27 mouse cellular contexts compared by ENCODE assay signal in genomic region chr8:13513556-13514370, GRCm38 (mm10). TPM values are rescaled to one million over a fixed set of nuclear protein-coding genes. Genes with fewer than 3 reads are reported as not detected.
DNase-seq lines count a peak whose midpoint lies in the region; ATAC-seq and TF ChIP-seq lines count a peak whose summit lies in the region.
"Had no signal": no experiment of that assay in that cellular context is flagged by ENCODE, and none has a peak within 500 bp of the region (broad histone marks: within the 10 kb centered on the region; RNA-seq: fewer than 3 reads in every experiment).

No protein-coding gene starts in this region.

- no peak for ATAC-seq in liver, embryonic 12.5 days
- ATAC-seq in liver, postnatal 0 days: peak; percentile 94
- ATAC-seq in Patski: peak; percentile 6
- no peak for ATAC-seq in stomach, postnatal 0 days (ENCODE audit: low FRiP score, low TSS enrichment)
- ATAC-seq: activated CD4-positive, CD25-positive, alpha-beta regulatory T cell, adult 4 months; forebrain, embryonic 13.5 days; forebrain, embryonic 15.5 days had no signal

- H3K27ac ChIP-seq in liver, adult 2 months (replicated peaks; ENCODE audit: insufficient read depth, low read depth, low read length): no peak overlapping the region
- no peak overlapping the region for H3K27ac ChIP-seq in liver, embryonic 12.5 days
- H3K27ac ChIP-seq in liver, postnatal 0 days (ENCODE audit: low read depth): no peak overlapping the region
- H3K27ac ChIP-seq in stomach, postnatal 0 days (replicated peaks): no peak overlapping the region
- H3K27ac ChIP-seq: embryonic facial prominence, embryonic 10.5 days; embryonic facial prominence, embryonic 12.5 days; forebrain, embryonic 13.5 days; forebrain, embryonic 15.5 days had no signal

- POLR2A ChIA-PET in Patski (lab: Charles Lee): no interaction called here

- H3K9me3 ChIP-seq in liver, embryonic 12.5 days (replicated peaks): no peaks in the 10 kb centered on the region
- H3K9me3 ChIP-seq in liver, postnatal 0 days (ENCODE audit: low read length): no peaks in the 10 kb centered on the region
- no peaks in the 10 kb centered on the region for H3K9me3 ChIP-seq in stomach, postnatal 0 days (ENCODE audit: control insufficient read depth, low read length)
- H3K9me3 ChIP-seq: embryonic facial prominence, embryonic 10.5 days; embryonic facial prominence, embryonic 12.5 days; forebrain, embryonic 13.5 days; forebrain, embryonic 15.5 days had no signal

- H3K9ac ChIP-seq in liver, adult 2 months (ENCODE audit: low read depth, low read length): no peak overlapping the region
- H3K9ac ChIP-seq in liver, embryonic 12.5 days: no peak overlapping the region
- no peak overlapping the region for H3K9ac ChIP-seq in liver, postnatal 0 days (replicated peaks)
- H3K9ac ChIP-seq in stomach, postnatal 0 days (ENCODE audit: low read length): no peak overlapping the region
- H3K9ac ChIP-seq: embryonic facial prominence, embryonic 12.5 days; forebrain, embryonic 13.5 days; forebrain, embryonic 15.5 days had no signal

- CTCF ChIA-PET in Patski (lab: Charles Lee): interaction anchor here (1.5 kb wide), 1 partner anchor 52 kb away, joined by 4 read pairs; no protein-coding TSS in a partner anchor

- TF ChIP-seq CTCF in liver, adult 2 months (IDR thresholded peaks at IDR 0.05; ENCODE audit: low read depth, low read length): no peak
- 0 out of 2 replicates have a peak, but pooled peaks have one; percentile 14 for TF ChIP-seq CTCF in liver, postnatal 0 days (IDR thresholded peaks at IDR 0.05; ENCODE audit: low read depth)
- TF ChIP-seq CTCF in Patski (IDR thresholded peaks at IDR 0.05): no peak
- no peak for TF ChIP-seq CTCF in stomach, postnatal 0 days (IDR thresholded peaks at IDR 0.05; ENCODE audit: low read depth)

- DNase-seq in liver, adult 2 months (ENCODE audit: extremely low read depth, low read depth, low spot score): peak; percentile 67
- peak; percentile 46 for DNase-seq in liver, postnatal 0 days
- DNase-seq in liver: no peak
- DNase-seq in Patski (ENCODE audit: low read depth, low spot score): no peak
- DNase-seq in gonadal fat pad, adult 2 months (ENCODE audit: low read depth): peak; percentile 70
- no peak for DNase-seq in lung, postnatal 4 days
- no peak for DNase-seq in stomach, postnatal 0 days (ENCODE audit: low spot score)
- DNase-seq: adrenal gland, adult 8-10 months; adrenal gland, postnatal 14 days; adrenal gland, postnatal 36 days; cerebellum, adult 11-12 months; cerebellum, adult 2 months; cerebellum, adult 9-10 months; cerebellum, postnatal 10 days; cerebellum, postnatal 25 days had no signal

- in situ Hi-C loops in Patski (cut with MboI; ENCODE audit: low pct_unique_long_range_greater_than_20kb): no loop called here

- no peaks in the 10 kb centered on the region for H3K79me2 ChIP-seq in liver, adult 2 months (ENCODE audit: control insufficient read depth, insufficient read depth, low read length)

- no peak overlapping the region for H3K4me2 ChIP-seq in liver, embryonic 12.5 days
- H3K4me2 ChIP-seq in liver, postnatal 0 days (ENCODE audit: low read depth, low read length): no peak overlapping the region
- H3K4me2 ChIP-seq in stomach, postnatal 0 days (replicated peaks; ENCODE audit: low read depth): no peak overlapping the region
- H3K4me2 ChIP-seq: embryonic facial prominence, embryonic 12.5 days; forebrain, embryonic 13.5 days; forebrain, embryonic 15.5 days had no signal

- no peak overlapping the region for H3K4me3 ChIP-seq in liver, adult 2 months (ENCODE audit: insufficient read depth, low read depth, low read length)
- H3K4me3 ChIP-seq in liver, embryonic 12.5 days: no peak overlapping the region
- H3K4me3 ChIP-seq in liver, postnatal 0 days (ENCODE audit: low read depth, low read length): no peak overlapping the region
- no peak overlapping the region for H3K4me3 ChIP-seq in stomach, postnatal 0 days (ENCODE audit: low read depth, low read length)
- H3K4me3 ChIP-seq: embryonic facial prominence, embryonic 10.5 days; embryonic facial prominence, embryonic 12.5 days; forebrain, embryonic 13.5 days; forebrain, embryonic 15.5 days had no signal

- no peaks in the 10 kb centered on the region for H3K27me3 ChIP-seq in liver, adult 2 months (ENCODE audit: control insufficient read depth, insufficient read depth, low read length)
- no peaks in the 10 kb centered on the region for H3K27me3 ChIP-seq in liver, embryonic 12.5 days (replicated peaks)
- no peaks in the 10 kb centered on the region for H3K27me3 ChIP-seq in liver, postnatal 0 days (ENCODE audit: insufficient read depth, low read length)
- H3K27me3 ChIP-seq in Patski: no peaks in the 10 kb centered on the region
- no peaks in the 10 kb centered on the region for H3K27me3 ChIP-seq in stomach, postnatal 0 days (ENCODE audit: control insufficient read depth, insufficient read depth, low read length)
- H3K27me3 ChIP-seq: embryonic facial prominence, embryonic 12.5 days; forebrain, embryonic 13.5 days; forebrain, embryonic 15.5 days had no signal

- H3K4me1 ChIP-seq in liver, adult 2 months (ENCODE audit: control insufficient read depth, insufficient read depth, low read length): peaks cover 16% of the 10 kb centered on the region
- no peaks in the 10 kb centered on the region for H3K4me1 ChIP-seq in liver, embryonic 12.5 days
- peaks cover 3% of the 10 kb centered on the region; the same call in 1 of the 2 replicates for H3K4me1 ChIP-seq in liver, postnatal 0 days (ENCODE audit: insufficient read depth)
- 0 out of 2 replicates have a peak, but pooled peaks cover 3% of the 10 kb centered on the region for H3K4me1 ChIP-seq in stomach, postnatal 0 days (replicated peaks; ENCODE audit: control insufficient read depth, insufficient read depth)
- H3K4me1 ChIP-seq: embryonic facial prominence, embryonic 10.5 days; embryonic facial prominence, embryonic 12.5 days; forebrain, embryonic 13.5 days; forebrain, embryonic 15.5 days had no signal

- WGBS in liver, adult 2 months: 63% methylated on average over 5 of the region's 5 CpGs
- 58% methylated on average over 5 of the region's 5 CpGs for WGBS in liver, embryonic 12.5 days (ENCODE audit: insufficient replicate concordance)
- 65% methylated on average over 5 of the region's 5 CpGs for WGBS in liver, postnatal 0 days (ENCODE audit: insufficient replicate concordance)
- 81% methylated on average over 5 of the region's 5 CpGs for WGBS in stomach, postnatal 0 days

- TF ChIP-seq EP300 in liver, postnatal 0 days (IDR thresholded peaks at IDR 0.05; ENCODE audit: low read depth): no peak
- no peak for TF ChIP-seq EP300 in stomach, postnatal 0 days (optimal IDR thresholded peaks at IDR 0.05)

- no peak for TF ChIP-seq POLR2A in liver, adult 2 months (IDR thresholded peaks at IDR 0.05; ENCODE audit: extremely low read depth, insufficient read depth, low read length)

- H3K36me3 ChIP-seq in liver, adult 2 months (ENCODE audit: control insufficient read depth, insufficient read depth, low read length): no peaks in the 10 kb centered on the region
- no peaks in the 10 kb centered on the region for H3K36me3 ChIP-seq in liver, embryonic 12.5 days
- no peaks in the 10 kb centered on the region for H3K36me3 ChIP-seq in liver, postnatal 0 days (replicated peaks; ENCODE audit: insufficient read depth, low read length)
- no peaks in the 10 kb centered on the region for H3K36me3 ChIP-seq in stomach, postnatal 0 days (ENCODE audit: control insufficient read depth, insufficient read depth, low read length)
- H3K36me3 ChIP-seq: embryonic facial prominence, embryonic 10.5 days; embryonic facial prominence, embryonic 12.5 days; forebrain, embryonic 15.5 days had no signal

RNA-seq across cellular contexts. Expression of gene Gas6, which starts 19.5 kb away (rescaled TPM):
- total RNA-seq in liver, adult 2 months (2014; rRNA removed): 23.9 and 25.5 TPM in 2 replicates
- polyA plus RNA-seq in liver, adult 2 months (2012; rRNA removed): 36.6 and 50.5 TPM in 2 replicates
- polyA plus RNA-seq in liver, embryonic 12.5 days (2016; fragmentation: Nextera tagmentation; extraction: Ambion mirVana): 4.5 and 4.6 TPM in 2 replicates
- polyA plus RNA-seq in liver, postnatal 0 days (2015; fragmentation: Nextera tagmentation; extraction: Ambion mirVana): 9.0 and 9.3 TPM in 2 replicates
- polyA plus RNA-seq in Patski (2021): 101 TPM
- 147 and 154 TPM in 2 replicates for polyA plus RNA-seq in gonadal fat pad, adult 2 months (2012; rRNA removed)
- polyA plus RNA-seq in stomach, postnatal 0 days (2015; fragmentation: Nextera tagmentation; extraction: Ambion mirVana): 197 and 213 TPM in 2 replicates
- total RNA-seq: MEL had no signal
- polyA plus RNA-seq: activated CD4-positive, CD25-positive, alpha-beta regulatory T cell, adult 4 months had no signal

RNA-seq across cellular contexts. Expression of gene 1700029H14Rik, which starts 48.5 kb away (rescaled TPM):
- not detected in 2 replicates for total RNA-seq in liver, adult 2 months (2014; rRNA removed)
- not detected in 2 replicates for polyA plus RNA-seq in liver, adult 2 months (2012; rRNA removed)
- not detected in 2 replicates for polyA plus RNA-seq in liver, embryonic 12.5 days (2016; fragmentation: Nextera tagmentation; extraction: Ambion mirVana)
- not detected in 2 replicates for polyA plus RNA-seq in liver, postnatal 0 days (2015; fragmentation: Nextera tagmentation; extraction: Ambion mirVana)
- polyA plus RNA-seq in Patski (2021): not detected
- polyA plus RNA-seq in gonadal fat pad, adult 2 months (2012; rRNA removed): 3.1 and 3.4 TPM in 2 replicates
- not detected in 2 replicates for polyA plus RNA-seq in stomach, postnatal 0 days (2015; fragmentation: Nextera tagmentation; extraction: Ambion mirVana)
- total RNA-seq: adrenal gland, adult 18-20 months; adrenal gland, adult 8-10 months; adrenal gland, postnatal 14 days; adrenal gland, postnatal 36 days; ES-E14; MEL had no signal
- polyA plus RNA-seq: activated CD4-positive, CD25-positive, alpha-beta regulatory T cell, adult 4 months; C2C12; embryonic facial prominence, embryonic 10.5 days; embryonic facial prominence, embryonic 12.5 days; embryonic facial prominence, embryonic 14.5 days; forebrain, embryonic 11.5 days; forebrain, embryonic 13.5 days; forebrain, embryonic 15.5 days had no signal

Comparison
In these comparisons a context has a peak if more than half of its experiments do, and no peak if none do; other contexts are left out.
1. DNase-seq: peak in liver, adult 2 months (single experiment), liver, postnatal 0 days (single experiment) and gonadal fat pad, adult 2 months (single experiment); none in liver (single experiment), Patski (single experiment), lung, postnatal 4 days (0 of 2) and stomach, postnatal 0 days (single experiment).
2. ATAC-seq: peak in liver, postnatal 0 days (single experiment) and Patski (single experiment); none in liver, embryonic 12.5 days (single experiment) and stomach, postnatal 0 days (single experiment).